Mouse (Mus musculus): Measurements from ENCODE around the gene Pkd1l3.
A peak's percentile ranks its signal among the peaks of the same experiment; 100 is the strongest.

The Pkd1l3 gene

GRCm38 (mm10) chr8:109635146-109635545, 20.8 kb downstream of the Pkd1l3 start:
- no peak for DNase-seq

GRCm38 (mm10) chr8:109638851-109639250, 24.5 kb downstream of the Pkd1l3 start:
- no peak for DNase-seq

DNA sequence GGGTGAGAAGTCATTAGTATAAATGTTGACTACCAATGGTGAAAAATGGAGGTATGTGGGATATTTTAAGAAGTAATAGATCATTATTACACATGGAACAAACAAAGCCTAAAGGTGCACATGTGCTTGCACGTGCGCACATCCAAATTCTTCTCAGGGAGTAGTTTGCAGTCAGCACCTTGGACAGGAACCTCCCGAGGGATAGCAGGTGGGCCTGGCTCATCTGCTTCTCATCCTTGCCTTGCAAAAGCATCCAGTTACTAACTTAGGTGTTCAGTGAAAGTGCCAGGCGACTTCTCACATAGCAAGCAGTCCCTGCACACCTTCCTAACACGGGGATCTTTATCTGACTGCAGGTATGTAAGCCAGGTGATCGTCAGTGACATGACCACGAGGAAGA, 26.1 kb downstream of the Pkd1l3 start:
- no peak for DNase-seq

DNA sequence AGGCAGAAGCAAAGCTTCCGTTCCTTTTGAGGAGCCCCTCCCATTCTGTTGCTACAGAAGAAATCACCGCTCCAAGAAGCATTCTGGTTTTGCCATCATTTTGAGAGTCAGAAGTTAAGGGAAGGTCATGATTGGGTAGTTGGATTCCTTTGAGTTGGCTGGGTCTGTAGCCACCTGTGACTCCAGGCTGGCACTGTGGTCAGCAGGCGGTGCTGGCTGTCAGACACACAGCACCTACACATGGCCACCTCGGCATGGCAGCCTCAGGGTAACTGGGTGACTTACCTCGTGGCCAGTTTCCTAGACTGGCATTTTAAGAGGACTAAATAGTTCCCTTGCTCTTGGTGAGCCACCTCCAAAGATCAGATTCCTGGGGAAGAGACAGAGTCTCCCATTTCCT, 26.9 kb downstream of the Pkd1l3 start:
- DNase-seq: no peak

DNA sequence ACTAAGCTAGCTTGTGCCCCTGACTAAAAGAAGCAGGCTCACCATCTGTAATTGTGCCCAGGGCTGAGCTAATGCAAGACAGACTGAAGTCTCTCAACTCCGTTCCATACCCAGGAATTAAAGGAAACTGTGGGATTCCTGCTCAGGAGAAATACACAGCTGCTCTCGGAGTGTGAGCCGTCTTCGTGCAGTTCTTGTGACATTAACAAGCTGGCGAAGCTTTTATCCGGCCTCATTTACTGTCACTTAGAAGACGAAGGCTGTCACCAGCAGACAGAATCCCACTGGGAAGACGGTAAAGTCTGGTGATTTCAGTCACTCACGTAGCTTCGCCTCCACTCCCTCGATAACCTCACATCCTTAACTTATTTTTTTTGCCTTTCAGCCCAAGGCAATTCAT, 33.0 kb downstream of the Pkd1l3 start:
- no peak for DNase-seq

DNA sequence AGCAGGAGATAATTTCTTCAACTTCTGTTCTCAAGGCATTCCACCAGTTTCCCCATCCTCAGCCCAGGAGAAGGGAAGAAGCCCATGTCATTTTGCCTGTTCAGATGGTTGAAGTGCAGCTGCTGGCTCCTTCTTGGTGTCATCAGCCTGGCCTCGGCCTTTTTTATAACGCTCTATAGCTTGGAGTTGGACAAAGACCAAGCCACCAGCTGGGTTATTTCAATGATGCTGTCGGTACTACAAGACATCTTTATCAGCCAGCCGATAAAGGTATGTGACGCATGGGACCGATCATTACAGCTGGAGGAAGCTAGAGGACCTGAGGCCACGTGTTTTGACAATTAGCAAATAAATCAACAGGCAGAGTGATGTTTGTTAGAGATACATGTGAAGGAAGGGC, 34.2 kb downstream of the Pkd1l3 start:
- DNase-seq: no peak

GRCm38 (mm10) chr8:109650801-109651200, 36.5 kb downstream of the Pkd1l3 start:
- no peak for DNase-seq

GRCm38 (mm10) chr8:109656860-109657259, 42.5 kb downstream of the Pkd1l3 start:
- DNase-seq: no peak

- no peak for DNase-seq
Measured at GRCm38 (mm10) chr8:109662328-109662727, 48.0 kb downstream of the Pkd1l3 start.

DNA sequence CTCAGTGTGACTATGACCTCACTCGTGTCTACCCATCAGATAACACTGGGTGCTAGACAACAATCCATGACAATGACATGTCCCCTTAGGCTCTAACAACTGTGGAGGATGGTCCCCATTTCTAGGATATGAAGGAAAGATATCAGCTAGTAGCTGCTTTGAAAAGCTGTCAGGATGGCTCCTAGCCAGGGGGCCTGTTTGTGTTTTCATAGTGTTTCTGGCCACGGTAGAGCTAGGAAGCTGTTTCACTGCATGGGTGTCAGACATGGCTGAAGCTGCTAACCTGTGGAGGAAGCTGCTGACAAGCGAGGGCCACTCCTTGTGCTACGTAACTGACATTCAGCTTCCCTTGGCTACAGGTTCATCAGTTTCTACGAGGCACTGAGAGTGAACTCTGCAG, 52.3 kb downstream of the Pkd1l3 start:
- DNase-seq: no peak

DNA sequence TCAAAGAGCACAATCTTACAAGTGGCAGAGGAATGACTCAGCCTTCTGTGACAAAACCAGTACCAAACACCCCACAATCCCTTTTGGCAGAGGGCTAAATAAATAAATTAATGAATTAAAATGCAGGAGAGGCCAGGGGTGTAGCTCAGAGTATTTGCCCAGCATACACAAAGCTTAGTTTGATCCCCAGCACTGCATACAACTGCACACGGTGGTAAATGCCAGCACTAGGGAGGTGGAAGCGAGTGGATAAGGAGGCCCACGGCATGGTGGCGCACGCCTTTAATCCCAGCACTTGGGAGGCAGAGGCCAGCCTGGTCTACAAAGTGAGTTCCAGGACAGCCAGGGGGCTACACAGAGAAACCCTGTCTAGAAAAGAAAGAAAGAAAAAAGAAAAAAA, 58.3 kb downstream of the Pkd1l3 start:
- no peak for DNase-seq

DNA sequence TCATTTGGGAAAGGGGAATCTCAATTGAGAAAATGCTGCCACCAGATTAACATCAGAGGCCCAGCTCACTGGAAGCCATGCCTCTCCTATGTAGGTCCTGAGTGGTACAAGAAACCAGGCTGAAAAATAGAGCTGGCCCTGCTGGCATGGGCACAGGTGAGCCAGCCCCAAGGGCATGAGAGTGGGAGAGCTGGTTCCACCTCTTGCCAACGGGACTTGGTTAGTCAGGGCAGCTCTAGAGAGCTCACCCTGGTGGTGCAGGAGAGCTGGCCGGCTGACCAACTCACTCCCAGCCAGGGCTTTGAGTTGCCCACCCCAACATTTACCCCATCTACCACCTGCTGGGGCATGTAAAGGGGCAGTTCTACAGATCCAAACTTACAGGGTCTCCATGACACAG, 59.3 kb downstream of the Pkd1l3 start:
- no peak for DNase-seq

DNA sequence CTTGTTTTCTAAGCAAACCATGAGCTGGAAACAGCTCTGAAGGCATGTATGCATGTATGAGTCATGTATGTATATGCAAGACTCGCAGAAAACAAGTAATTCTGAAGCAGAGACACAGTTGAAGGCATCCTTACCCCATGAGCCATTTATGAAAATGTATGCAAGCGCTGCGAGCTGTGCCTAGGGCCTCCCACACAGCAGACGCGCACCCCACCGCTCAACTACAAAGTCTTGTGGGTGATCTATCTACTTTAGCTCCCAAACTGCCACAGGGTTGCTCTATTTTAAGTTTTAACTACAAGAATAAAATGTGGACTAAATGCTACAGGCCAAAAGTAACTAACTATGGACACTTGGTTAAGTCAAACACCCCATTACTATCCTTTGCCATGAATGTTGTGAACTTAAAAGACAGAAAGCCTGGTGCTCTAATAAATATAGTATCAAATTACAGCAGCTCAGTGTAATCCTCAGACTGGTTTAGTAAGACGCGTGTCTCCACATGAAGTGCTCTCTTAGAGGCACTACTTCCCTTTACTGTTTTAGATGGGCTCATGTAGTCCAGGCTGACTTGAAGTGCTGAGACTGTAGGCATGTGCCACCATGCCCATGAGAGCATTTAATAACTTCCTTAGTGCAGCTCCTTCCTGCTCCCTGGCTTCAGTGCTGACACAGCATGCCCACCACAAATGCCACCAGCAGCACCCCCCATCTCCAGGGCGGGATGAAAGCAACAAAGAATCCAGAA, 61.8 kb downstream of the Pkd1l3 start:
- no peak for DNase-seq

DNA sequence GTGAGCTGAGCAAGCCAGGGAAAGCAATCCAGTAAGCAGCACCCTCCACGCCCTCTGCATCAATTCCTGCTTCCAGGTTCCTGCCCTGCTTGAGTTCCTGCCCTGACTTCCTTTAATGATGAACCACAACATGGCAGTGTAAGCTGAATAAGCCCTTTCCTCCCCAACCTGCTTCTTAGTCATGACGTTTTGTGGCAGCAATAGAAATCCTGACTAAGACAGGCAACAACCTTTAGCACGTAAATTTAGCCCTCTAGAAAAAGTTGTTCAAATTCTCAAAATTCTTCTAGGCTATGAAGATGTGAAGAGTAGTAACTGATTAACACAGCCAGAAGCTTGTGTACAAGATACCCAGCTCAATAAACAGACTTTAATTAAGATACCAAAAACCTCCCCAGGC, 67.2 kb downstream of the Pkd1l3 start:
- DNase-seq: no peak

DNA sequence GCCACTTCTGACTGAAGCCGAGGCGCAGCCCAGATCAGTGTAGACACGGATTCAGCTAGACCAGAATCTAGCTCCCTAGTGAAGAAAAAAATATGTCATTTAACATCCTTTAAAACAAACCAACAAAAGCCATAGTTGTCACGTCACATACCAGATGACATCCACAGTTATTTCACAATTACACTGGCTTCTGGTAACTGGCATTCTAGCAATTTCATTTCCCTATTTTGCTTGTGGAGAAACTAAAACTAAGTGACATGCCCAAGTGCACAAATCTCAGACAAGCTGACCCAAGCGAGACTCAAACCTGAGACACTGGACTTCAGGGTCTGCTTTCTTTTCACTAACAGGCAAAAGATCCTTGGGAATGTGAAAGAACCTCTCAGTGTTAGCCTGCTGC, 67.8 kb downstream of the Pkd1l3 start:
- DNase-seq: no peak

- no peak for DNase-seq
Measured at GRCm38 (mm10) chr8:109687248-109687647, 72.9 kb downstream of the Pkd1l3 start.

DNA sequence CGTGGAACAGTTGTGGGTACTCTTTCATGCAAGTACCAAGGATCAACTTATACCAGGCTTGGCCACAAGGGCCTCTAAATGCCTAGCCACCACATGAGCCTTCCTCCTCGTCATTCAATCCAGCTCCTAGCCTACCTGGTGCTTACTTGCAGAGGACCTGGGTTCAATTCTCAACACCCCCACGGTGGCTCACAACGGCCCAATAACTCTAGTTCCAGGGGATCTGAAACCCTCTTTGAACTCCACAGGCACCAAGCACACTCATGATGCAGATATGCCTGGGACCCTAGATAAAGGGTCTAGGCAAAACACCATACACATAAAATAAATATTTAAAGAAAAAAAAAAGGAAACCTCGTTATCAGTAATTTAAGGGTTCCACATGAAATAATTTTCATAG, 77.5 kb downstream of the Pkd1l3 start:
- no peak for DNase-seq

GRCm38 (mm10) chr8:109692443-109693145, 78.3 kb downstream of the Pkd1l3 start:
- no peak for DNase-seq

DNA sequence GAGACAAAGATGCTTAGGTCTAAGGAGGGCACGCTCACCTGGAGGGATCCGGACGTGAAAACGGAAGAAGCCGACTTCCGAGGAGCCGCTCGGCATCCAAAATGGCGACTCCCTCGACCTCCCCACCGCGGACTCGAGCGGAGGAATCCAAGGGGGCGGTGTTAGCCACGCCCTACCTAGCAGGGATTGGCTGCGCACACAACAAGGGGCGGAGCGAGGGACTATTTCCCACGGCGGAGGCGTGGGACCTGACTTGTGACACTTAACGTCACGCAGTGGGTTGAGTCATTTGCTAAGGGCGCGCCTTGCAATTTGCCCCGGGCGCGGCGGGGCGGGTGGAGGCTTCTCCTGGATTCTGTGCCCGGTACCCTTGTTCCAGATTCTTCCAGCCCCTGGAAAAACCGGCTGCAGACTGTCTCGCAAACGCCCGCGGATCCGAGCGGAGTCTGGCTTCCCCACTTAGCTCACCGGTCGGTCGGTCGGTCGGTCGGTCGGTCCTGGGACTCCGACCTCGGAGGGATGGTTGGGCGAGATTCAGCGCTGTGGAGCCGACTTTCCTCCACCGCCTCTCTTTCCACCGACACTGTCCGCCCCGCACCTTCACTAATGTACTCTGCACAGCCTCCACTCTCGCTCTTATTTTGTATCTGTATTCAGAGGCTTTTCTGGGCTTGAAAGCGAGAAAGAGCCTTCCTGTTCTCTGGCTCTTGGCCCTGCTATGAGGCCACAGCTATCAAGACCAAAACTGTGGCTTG, 79.0 kb downstream of the Pkd1l3 start, which contains the start of gene Ist1:
TSS of gene Ist1 (minus strand) at position 115 of the 755 bp plus-strand sequence.
- DNase-seq: peak; percentile 98

- no peak for DNase-seq
Measured at GRCm38 (mm10) chr8:109694154-109694553, 79.8 kb downstream of the Pkd1l3 start.

DNA sequence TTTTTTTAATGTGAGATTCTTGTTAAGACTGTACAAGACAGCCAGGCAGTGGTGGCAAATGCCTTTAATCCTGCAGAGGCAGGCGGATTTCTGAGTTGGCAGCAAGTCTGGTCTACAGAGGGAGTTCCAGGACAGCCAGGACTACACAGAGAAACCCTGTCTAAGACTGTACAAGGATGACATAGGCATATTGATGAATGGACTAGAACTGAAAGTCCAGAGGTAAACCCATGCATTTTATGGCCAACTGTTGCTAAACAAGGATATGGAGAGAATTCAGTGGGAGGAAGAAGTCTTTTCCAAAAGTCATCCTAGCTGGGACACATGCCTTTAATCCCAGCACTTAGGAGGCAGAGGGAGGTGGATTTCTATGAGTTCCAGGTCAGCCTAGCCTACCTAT, 83.4 kb downstream of the Pkd1l3 start:
- DNase-seq: no peak

GRCm38 (mm10) chr8:109698477-109698876, 84.2 kb downstream of the Pkd1l3 start:
- DNase-seq: no peak

- DNase-seq: no peak
Measured at GRCm38 (mm10) chr8:109704565-109705319, 90.4 kb downstream of the Pkd1l3 start.
